Mouse (Mus musculus) left cerebral cortex, postnatal 4 days (tissue): Measurements from ENCODE around the gene 1700015F17Rik. TPM values are rescaled to one million over a fixed set of nuclear protein-coding genes. Genes with fewer than 3 reads are reported as not detected.

Source experiments
- DNase-seq: peaks from one replicate; pipeline ENCODE4 v3.0.0-alpha.2; 2022
- intact Hi-C: fragments of 180-260 bp; cut with DNase I; formaldehyde crosslinking; loops from one replicate; pipeline ENCODE4 v1.15.1; 2025
- total RNA-seq, 2 experiments: library from RNA; stranded (reverse); gene quantifications; 2 replicates each; pipeline ENCODE4 v1.2.3; 2021

Gene 1700015F17Rik
- not detected for total RNA-seq

DNA sequence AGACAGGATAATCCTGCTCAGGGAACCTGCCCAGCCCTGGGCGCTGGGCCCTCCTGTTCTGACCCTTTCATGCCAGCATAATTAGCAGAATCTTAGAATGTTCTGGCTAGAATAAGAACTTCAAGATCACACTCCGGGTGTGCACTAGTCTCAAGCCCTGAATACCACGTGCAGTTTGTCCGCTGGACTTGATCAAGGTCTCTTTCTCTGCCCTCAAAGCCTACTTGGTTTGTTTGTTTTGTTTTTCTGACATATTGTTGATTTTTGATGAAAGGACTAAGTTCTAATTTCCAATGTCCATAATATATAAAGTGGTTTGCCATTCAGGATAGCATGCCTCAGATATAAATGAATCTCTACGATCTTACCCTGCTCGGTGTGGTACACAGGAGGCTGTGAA lies at the start of gene 1700015F17Rik:
1700015F17Rik (minus strand) TSS at position 101 of the 400 bp plus-strand sequence.
- DNase-seq = no peak

GRCm38 (mm10) chr5:5515411-5515810 lies 36.5 kb upstream of the 1700015F17Rik start:
- DNase-seq = no peak
- intact Hi-C loops = no loop called here

More for the DNA sequence above, at the start of gene 1700015F17Rik:
- intact Hi-C loops = no loop called here

DNA sequence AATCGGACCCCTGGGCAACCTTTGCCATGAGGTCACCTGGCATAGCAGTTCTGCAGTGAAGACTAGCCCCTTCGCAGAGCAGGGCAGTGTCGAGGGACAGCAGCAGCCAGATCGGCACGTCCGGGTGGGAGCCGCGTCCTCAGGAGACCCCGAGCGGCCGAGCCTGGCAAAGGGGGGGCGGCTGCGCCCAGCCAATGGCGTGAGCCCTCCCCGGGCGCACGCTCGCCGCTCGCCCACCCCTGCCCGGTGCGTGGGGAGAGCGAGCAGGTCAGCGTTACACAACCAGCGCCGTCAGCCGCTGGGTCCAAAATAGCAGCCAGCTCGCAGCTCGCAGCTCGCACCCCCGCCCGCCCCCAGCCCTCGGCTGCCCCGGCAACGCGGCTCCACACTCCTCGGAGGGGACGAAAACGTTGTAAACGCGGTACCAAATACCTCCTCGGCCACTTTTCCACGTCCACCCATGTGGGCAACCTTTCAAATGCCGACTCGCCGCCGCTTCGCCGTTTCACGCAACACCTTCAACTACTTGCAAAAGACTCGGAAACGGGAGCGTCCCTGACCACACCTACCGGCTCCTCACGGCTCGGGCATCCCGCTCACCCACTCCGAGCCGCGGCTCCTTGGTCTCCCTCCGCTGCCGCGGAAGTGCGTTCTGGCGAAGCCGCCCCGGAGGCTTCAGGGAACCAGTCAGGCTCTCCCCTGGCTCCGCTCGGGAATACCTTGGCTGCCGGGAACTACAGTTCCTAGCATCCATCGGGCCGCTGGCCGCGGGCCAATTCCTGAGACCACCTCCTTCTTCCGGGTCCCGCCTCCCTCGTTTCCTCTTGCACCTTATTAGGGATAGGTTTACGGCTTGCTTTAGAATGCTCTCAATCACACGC lies 35.5 kb upstream of the 1700015F17Rik start, which contains the start of gene Cldn12:
Cldn12 (minus strand) TSS at position 763 of the 881 bp plus-strand sequence.
- intact Hi-C loops = no loop called here
- peak; percentile 99 for DNase-seq

DNA sequence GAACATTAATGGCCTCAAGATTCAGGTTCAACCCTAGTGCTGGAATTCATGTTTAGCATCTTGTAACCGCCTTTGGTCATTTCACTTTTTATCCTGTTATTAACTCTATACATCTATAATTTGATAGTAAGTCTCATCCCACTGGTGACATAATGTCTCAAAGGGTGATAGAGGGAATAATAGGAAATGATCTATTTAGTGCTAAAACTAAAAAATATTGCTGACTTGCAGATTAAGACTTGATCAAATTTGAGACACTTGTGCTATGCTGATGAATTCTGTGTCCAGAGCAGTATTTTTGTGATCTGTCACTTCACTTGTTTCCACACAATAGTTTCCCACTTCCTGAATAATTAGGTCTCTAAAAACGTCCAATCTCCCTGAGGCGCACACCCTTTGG lies 32.5 kb upstream of the 1700015F17Rik start:
- intact Hi-C loops = no loop called here
- DNase-seq = no peak

- intact Hi-C loops = no loop called here
- no peak for DNase-seq
These were observed 32.0 kb upstream of the 1700015F17Rik start for GRCm38 (mm10) chr5:5510989-5511388.

DNA sequence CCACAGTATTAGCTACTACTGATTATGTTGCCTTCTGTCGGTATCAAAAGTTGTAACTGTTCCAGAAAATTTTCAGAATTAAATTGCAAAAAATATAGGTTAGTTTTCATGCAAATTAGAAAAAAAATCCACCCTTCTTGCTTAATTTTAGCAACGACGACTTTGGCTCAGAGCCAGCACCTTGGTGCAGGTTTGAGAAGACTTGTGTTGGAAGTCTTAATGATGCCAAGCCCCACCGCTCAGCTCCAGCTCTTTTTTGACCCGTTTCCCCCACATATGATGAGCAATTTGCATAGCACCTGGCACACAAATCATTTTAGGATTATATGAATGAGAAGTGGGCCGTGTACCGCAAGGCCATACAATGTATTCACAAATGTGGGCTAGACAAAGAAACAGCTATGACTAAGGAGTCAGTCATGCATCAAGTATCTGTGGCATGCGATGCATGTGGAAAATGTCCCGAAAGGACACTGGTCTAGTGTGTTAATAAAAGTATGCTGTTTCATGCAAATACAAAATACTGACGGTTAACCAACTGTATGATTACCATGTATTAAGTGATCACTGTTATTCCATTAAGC lies 31.5 kb upstream of the 1700015F17Rik start:
- DNase-seq = no peak
- intact Hi-C loops = no loop called here

GRCm38 (mm10) chr5:5508231-5508630 lies 29.3 kb upstream of the 1700015F17Rik start:
- no peak for DNase-seq
- intact Hi-C loops = loop anchor here (10.0 kb wide), 1 partner anchor 147 kb away; no protein-coding TSS in a partner anchor

DNA sequence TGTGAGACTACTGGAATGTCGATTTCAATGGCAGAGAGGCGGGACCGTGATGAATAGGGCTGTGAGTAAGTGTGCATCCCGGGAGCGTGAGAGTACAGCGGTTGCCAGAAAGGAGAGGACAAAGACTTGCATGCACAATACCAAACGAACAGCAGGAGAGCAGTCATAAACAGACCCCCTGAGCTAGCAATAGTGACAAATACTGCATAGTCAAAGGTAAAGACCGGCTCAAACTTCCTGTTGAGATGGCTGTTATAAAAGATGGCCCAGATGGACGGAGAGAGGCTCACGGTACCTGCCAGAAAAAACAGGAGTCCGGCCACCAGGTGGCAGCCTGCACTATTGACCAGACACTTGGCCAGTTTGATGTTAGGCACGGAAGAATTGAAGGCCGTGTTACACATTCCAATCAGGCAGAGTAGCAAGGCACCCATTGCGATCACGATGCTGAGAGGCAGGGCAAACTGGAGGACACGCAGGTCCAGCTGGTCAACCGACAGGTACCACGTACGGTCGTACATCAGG lies 28.8 kb upstream of the 1700015F17Rik start:
- intact Hi-C loops = loop anchor here (10.0 kb wide), 1 partner anchor 147 kb away; no protein-coding TSS in a partner anchor
- DNase-seq = peak; percentile 83

GRCm38 (mm10) chr5:5504456-5504855 lies 25.5 kb upstream of the 1700015F17Rik start:
- no peak for DNase-seq
- intact Hi-C loops = loop anchor here (10.0 kb wide), 1 partner anchor 150 kb away; no protein-coding TSS in a partner anchor

GRCm38 (mm10) chr5:5503381-5503780 lies 24.4 kb upstream of the 1700015F17Rik start:
- intact Hi-C loops = loop anchor here (10.0 kb wide), 1 partner anchor 151 kb away; no protein-coding TSS in a partner anchor
- DNase-seq = no peak

DNA sequence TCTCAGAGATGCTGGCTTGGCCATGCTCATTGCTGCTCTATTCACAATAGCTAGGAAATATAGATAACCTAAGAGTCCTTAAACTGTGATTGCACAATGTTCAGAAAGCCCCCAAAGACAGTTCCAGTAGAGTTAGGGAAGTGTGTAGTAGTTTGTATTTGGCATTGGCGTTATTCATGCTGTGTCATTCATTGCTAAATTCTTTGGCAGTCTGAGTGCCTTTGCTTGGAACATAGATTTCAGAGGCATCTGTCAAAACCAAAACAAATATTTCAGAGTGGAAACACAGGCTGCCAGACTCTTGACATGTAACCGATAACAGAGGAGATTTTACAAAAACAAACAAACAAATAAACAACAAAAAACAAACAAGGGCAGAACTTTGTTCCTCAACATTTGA lies 22.6 kb upstream of the 1700015F17Rik start:
- intact Hi-C loops = loop anchor here (10.0 kb wide), 1 partner anchor 153 kb away; no protein-coding TSS in a partner anchor
- no peak for DNase-seq

GRCm38 (mm10) chr5:5496393-5496792 lies 17.4 kb upstream of the 1700015F17Rik start:
- intact Hi-C loops = no loop called here
- no peak for DNase-seq

DNA sequence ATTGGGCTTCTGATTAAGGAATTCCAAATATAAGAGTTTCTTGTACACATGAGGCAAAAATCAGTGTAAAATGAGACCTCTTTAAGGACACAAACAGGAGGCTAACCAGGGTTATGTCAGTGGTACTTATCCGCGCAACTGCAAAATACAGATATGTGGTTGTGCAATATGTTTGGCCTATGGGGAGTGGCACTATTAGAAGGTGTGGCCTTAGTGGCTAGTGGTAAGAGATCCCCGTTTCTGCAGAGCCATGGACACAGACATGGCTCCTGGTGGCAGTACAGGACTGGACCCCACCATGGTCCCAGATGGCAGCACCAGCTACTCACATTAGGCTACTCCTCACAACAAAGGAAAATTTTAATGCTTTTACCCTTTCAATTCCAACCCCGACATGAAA lies 16.1 kb upstream of the 1700015F17Rik start:
- intact Hi-C loops = loop anchor here (2.0 kb wide), 1 partner anchor 254 kb away; the partner anchor contains the start of gene Steap1
- no peak for DNase-seq

- DNase-seq = no peak
- intact Hi-C loops = loop anchor here (2.0 kb wide), 1 partner anchor 254 kb away; the partner anchor contains the start of gene Steap1
These were observed 15.5 kb upstream of the 1700015F17Rik start for GRCm38 (mm10) chr5:5494269-5495005.

DNA sequence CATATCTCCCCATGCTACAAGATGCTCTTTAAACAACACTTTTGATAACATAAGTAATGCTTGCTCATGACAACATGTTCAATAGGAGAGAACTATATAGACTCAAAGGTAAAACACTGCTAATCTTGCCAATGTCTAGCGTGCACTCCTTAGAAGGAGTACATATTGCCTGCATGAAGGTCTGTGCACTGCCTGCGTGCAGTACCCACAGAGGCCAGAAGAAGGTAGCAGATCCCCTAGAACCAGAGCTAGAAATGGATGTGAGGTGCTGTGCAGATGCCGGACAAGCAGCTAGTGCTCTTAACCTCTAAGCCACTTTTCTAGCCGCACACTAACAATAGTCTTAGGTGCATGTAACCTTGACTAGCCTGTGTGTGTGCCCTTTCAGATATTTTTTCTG lies 13.2 kb upstream of the 1700015F17Rik start:
- no peak for DNase-seq
- intact Hi-C loops = no loop called here

DNA sequence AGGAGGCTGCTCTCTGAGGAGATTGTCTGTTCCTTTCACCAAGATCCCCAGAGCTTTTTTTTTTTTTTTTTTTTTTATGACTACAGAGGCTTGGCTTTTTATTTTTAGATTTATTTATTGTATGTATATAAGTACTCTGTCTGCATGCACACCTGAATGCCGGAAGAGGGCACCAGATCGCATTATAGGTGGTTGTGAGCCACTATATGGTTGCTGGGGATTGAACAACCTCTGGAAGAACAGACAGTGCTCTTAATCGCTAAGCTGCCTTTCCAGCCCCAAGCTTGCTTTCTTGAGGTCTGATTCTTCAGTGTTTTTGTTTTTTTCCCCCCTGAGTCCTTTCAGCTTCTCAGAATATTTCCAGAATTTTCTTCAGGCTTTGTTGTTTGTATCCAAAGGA lies 7.1 kb upstream of the 1700015F17Rik start:
- intact Hi-C loops = no loop called here
- DNase-seq = no peak

- intact Hi-C loops = loop anchor here (5.0 kb wide), 1 partner anchor 521 kb away; no protein-coding TSS in a partner anchor
- no peak for DNase-seq
These were observed 4.4 kb upstream of the 1700015F17Rik start for GRCm38 (mm10) chr5:5483254-5483858.

- DNase-seq = no peak
- intact Hi-C loops = loop anchor here (5.0 kb wide), 1 partner anchor 519 kb away; no protein-coding TSS in a partner anchor
These were observed 2.7 kb upstream of the 1700015F17Rik start for GRCm38 (mm10) chr5:5481662-5482061.

GRCm38 (mm10) chr5:5476133-5476532 lies 2.8 kb downstream of the 1700015F17Rik start:
- no peak for DNase-seq
- intact Hi-C loops = no loop called here

DNA sequence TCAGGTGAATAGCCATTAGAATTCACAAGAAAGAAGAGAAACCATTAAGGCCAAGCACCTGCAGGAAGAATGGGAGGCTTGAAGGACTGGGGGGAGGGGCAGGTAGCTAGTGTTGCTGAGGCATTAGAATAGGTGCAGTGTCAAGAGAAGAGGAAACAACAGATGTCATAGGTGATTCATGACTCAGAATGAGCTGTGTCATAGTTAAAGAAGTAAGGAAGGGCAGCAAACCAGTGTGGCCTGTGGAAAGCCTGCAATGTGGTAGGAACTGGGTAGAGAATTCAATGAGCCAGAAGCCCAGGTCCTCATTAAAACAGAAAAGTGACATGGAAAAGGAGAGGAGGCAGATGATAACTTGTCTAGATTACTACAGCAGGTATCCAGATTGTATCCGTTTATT lies 13.7 kb downstream of the 1700015F17Rik start:
- intact Hi-C loops = no loop called here
- no peak for DNase-seq
